Mouse (Mus musculus) embryonic facial prominence, embryonic 12.5 days (tissue): ENCODE measurements at regions not wholly inside any gene's neighbourhood (a gene's known extent, or its start where the extent isn't known, plus 50 kb on each side); places are given as distances from the start of the nearest gene placed in this dataset.

Source experiments
- ATAC-seq: fragments of 200-750 bp; cut with Nextera tagmentation; 2 replicates; pipeline ENCODE4 v1.8.0; 2017; ENCODE audit not compliant: insufficient number of reproducible peaks, insufficient read depth, low FRiP score, low TSS enrichment
- H3K27ac ChIP-seq: fragments of 300-500 bp; sonication (generic); 2 replicates; pipeline ENCODE4 v1.5.1; 2016; ENCODE audit warnings: mild to moderate bottlenecking
- H3K27me3 ChIP-seq: fragments of 300-500 bp; sonication (generic); 2 replicates; pipeline ENCODE4 v1.6.1; 2016; ENCODE audit warnings: mild to moderate bottlenecking, moderate library complexity
- H3K36me3 ChIP-seq: fragments of 300-500 bp; sonication (generic); 2 replicates; pipeline ENCODE4 v1.6.1; 2016; ENCODE audit warnings: mild to moderate bottlenecking
- H3K4me1 ChIP-seq: fragments of 300-500 bp; sonication (generic); 2 replicates; pipeline ENCODE4 v1.6.1; 2016
- H3K4me2 ChIP-seq: fragments of 300-500 bp; sonication (generic); replicated peaks from 2 replicates; pipeline ENCODE4 v1.6.1; 2016; ENCODE audit warnings: mild to moderate bottlenecking, moderate library complexity
- H3K4me3 ChIP-seq: fragments of 300-500 bp; sonication (generic); 2 replicates; pipeline ENCODE4 v1.5.1; 2016; ENCODE audit warnings: mild to moderate bottlenecking
- H3K9ac ChIP-seq: fragments of 300-500 bp; sonication (generic); 2 replicates; pipeline ENCODE4 v1.6.1; 2016; ENCODE audit warnings: mild to moderate bottlenecking, moderate library complexity
- H3K9me3 ChIP-seq: fragments of 300-500 bp; sonication (generic); 2 replicates; pipeline ENCODE4 v1.6.1; 2016; ENCODE audit warnings: mild to moderate bottlenecking, moderate library complexity
- WGBS: fragments of 180-500 bp; shearing (Covaris S2); methylation state at CpG from one replicate; pipeline ENCODE4 v1.1.7; 2016; 5-methylcytosine and 5-hydroxymethylcytosine counted together

DNA sequence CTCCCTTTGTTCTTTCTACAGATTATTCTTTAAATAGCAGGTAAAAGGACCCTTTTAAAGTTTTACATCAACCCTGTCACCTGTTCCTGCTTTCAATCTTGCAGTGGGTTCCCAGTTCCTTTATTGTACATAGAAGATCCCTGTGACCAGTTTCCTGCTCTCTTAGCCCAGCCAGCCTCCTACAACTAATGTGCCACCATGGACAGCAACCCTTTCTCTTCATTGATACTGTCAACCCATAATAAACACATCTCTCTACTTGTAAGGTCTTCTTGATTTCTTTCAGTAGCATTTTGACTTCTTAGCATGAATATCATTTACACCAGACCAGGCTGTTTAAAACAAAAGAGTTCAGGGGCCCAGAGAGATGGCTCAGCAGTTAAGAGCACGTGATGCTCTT is 124.2 kb upstream of the Xpo1 start:
- no peak for ATAC-seq
- H3K9me3 ChIP-seq: no peaks in the 10 kb centered on the region
- no peak overlapping the region for H3K4me3 ChIP-seq
- H3K36me3 ChIP-seq: no peaks in the 10 kb centered on the region
- 63% methylated on average over 1 of the region's 1 CpGs for WGBS
- no peaks in the 10 kb centered on the region for H3K4me1 ChIP-seq
- H3K9ac ChIP-seq: no peak overlapping the region
- H3K27me3 ChIP-seq: no peaks in the 10 kb centered on the region
- no peak overlapping the region for H3K4me2 ChIP-seq
- no peak overlapping the region for H3K27ac ChIP-seq

GRCm38 (mm10) chr11:23140429-23141099 is 115.3 kb upstream of the Xpo1 start:
- no peak for ATAC-seq
- Histone ChIP-seq H3K36me3 (no peaks in the 10 kb centered on the region), H3K4me1 (0 out of 2 replicates have a peak, but pooled peaks cover 6% of the 10 kb centered on the region), H3K4me2 (no peak overlapping the region), H3K4me3 (no peak overlapping the region), H3K27ac (no peak overlapping the region), H3K9me3 (no peaks in the 10 kb centered on the region), H3K27me3 (no peaks in the 10 kb centered on the region), H3K9ac (no peak overlapping the region)
- 49% methylated on average over 6 of the region's 6 CpGs for WGBS

DNA sequence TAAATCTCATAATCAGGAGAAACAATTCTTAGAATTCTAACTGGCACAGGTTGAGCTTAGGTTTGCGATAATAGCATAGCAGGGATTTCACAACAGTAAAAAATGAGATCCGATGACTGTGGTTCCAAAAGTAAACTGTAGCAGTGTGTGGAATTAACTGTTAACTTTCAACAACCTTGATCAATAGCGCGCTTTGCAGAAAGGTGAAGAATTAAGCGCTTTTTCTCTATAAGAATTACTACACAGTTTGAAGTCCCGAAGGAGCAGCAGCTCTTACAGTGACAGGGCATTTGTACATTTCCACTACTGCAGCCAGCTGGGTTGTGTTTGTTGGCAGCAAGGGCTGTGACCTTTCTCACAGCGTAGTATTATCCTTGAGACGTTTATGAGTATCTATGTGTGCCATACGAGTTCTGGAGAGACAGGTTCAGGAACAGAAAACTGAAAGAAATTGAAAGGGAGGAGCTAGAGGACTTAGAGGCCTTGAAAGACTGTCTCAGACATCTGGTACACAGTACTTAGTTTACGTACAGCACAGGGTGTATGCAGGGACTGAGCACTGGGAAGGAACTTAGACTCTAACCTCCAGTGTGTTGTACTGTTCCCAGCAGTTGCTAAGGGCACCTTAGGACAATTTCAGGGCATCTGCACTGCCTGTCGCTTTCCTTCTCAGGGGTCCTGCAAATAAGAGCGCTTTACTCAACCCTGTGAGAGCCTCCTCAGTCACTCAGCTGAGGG is 114.6 kb upstream of the Xpo1 start:
- Histone ChIP-seq H3K4me2 (no peak overlapping the region), H3K9ac (no peak overlapping the region), H3K27ac (no peak overlapping the region), H3K9me3 (no peaks in the 10 kb centered on the region), H3K4me1 (0 out of 2 replicates have a peak, but pooled peaks cover 6% of the 10 kb centered on the region), H3K27me3 (no peaks in the 10 kb centered on the region), H3K4me3 (no peak overlapping the region), H3K36me3 (no peaks in the 10 kb centered on the region)
- ATAC-seq: no peak
- 58% methylated on average over 12 of the region's 12 CpGs for WGBS

GRCm38 (mm10) chr11:23148048-23148596 is 107.7 kb upstream of the Xpo1 start:
- Histone ChIP-seq H3K4me3 (no peak overlapping the region), H3K9ac (no peak overlapping the region), H3K27ac (no peak overlapping the region), H3K27me3 (no peaks in the 10 kb centered on the region), H3K9me3 (no peaks in the 10 kb centered on the region), H3K4me1 (no peaks in the 10 kb centered on the region), H3K36me3 (no peaks in the 10 kb centered on the region), H3K4me2 (no peak overlapping the region)
- WGBS: 79% methylated on average over 8 of the region's 8 CpGs
- no peak for ATAC-seq

GRCm38 (mm10) chr11:23149556-23150244 is 106.1 kb upstream of the Xpo1 start:
- no peaks in the 10 kb centered on the region for H3K27me3 ChIP-seq
- 69% methylated on average over 5 of the region's 5 CpGs for WGBS
- no peaks in the 10 kb centered on the region for H3K9me3 ChIP-seq
- no peak overlapping the region for H3K4me3 ChIP-seq
- H3K36me3 ChIP-seq: no peaks in the 10 kb centered on the region
- H3K27ac ChIP-seq: no peak overlapping the region
- H3K9ac ChIP-seq: no peak overlapping the region
- no peak overlapping the region for H3K4me2 ChIP-seq
- 0 out of 2 replicates have a peak, but pooled peaks have one; percentile 47 for ATAC-seq
- no peaks in the 10 kb centered on the region for H3K4me1 ChIP-seq

- 55% methylated on average over 1 of the region's 1 CpGs for WGBS
- H3K27ac ChIP-seq: no peak overlapping the region
- no peaks in the 10 kb centered on the region for H3K9me3 ChIP-seq
- H3K9ac ChIP-seq: no peak overlapping the region
- H3K4me1 ChIP-seq: no peaks in the 10 kb centered on the region
- ATAC-seq: no peak
- no peak overlapping the region for H3K4me2 ChIP-seq
- no peak overlapping the region for H3K4me3 ChIP-seq
- H3K36me3 ChIP-seq: no peaks in the 10 kb centered on the region
- no peaks in the 10 kb centered on the region for H3K27me3 ChIP-seq
Measured at GRCm38 (mm10) chr11:23154851-23155250, 101.0 kb upstream of the Xpo1 start.

DNA sequence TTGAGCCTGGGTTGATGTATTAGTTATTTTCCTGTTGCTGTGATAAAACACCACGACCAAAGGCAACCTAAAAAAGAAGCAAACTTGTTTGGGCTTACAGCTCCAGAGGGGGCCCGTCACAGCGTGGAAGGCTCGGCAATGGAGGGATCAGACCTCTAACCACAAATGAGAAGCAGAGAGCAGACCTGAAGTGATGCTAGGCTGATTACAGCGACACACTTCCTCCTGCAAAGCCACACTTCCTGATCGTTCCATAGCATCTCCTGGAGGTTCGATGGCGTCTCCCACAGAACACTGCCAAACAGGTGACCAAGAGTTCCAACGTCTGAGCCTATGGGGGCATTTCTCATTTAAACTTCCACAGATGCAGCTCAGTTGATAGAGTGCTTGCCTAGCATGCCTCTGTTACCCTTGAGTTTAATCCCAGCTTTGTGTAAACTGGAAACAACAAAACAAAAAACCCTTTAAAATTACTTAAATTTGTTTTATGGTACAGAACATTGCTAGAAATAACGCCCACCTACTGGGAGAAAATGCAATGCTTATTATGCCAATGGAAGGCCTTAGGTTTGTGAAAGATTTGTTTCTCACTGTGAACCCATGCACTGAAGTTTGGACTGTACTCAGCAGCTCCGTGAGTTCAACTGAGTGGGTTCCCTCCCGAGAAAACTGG is 87.2 kb upstream of the Xpo1 start:
- 78% methylated on average over 12 of the region's 12 CpGs for WGBS
- Histone ChIP-seq H3K27ac (no peak overlapping the region), H3K27me3 (no peaks in the 10 kb centered on the region), H3K9me3 (no peaks in the 10 kb centered on the region), H3K4me1 (no peaks in the 10 kb centered on the region), H3K4me2 (no peak overlapping the region), H3K4me3 (no peak overlapping the region), H3K36me3 (no peaks in the 10 kb centered on the region), H3K9ac (no peak overlapping the region)
- ATAC-seq: no peak

- Histone ChIP-seq H3K4me2 (no peak overlapping the region), H3K9me3 (no peaks in the 10 kb centered on the region), H3K27ac (no peak overlapping the region), H3K36me3 (no peaks in the 10 kb centered on the region), H3K4me3 (no peak overlapping the region), H3K9ac (no peak overlapping the region), H3K4me1 (no peaks in the 10 kb centered on the region), H3K27me3 (no peaks in the 10 kb centered on the region)
- no peak for ATAC-seq
- WGBS: 65% methylated on average over 3 of the region's 3 CpGs
Measured at GRCm38 (mm10) chr11:23169742-23170428, 86.0 kb upstream of the Xpo1 start.

DNA sequence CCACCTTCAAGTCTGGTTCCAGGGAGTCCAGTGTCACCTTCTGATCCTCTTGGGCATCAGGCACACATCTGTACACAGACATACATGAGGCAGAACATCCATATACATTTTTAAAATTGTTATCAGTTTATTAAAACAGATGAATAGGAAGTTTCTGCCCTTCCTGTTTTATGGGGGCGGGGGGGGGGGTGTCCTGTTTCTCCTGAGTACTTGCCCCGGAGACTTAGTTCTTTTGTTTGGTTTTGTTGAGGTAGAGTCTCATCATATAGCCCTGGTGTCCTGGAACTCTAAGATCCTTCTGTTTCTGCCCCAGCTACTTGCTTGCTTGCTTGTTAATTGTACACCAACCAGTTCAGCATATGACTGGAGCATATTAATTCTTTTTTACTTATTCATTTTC is 85.0 kb upstream of the Xpo1 start:
- whole genome bisulfite sequencing: 59% methylated on average over 2 of the region's 2 CpGs
- H3K4me3 ChIP-seq: no peak overlapping the region

GRCm38 (mm10) chr11:23171760-23172159 is 84.1 kb upstream of the Xpo1 start:
- H3K36me3 ChIP-seq: no peaks in the 10 kb centered on the region
- H3K4me3 ChIP-seq: no peak overlapping the region
- H3K9ac ChIP-seq: no peak overlapping the region
- no peaks in the 10 kb centered on the region for H3K9me3 ChIP-seq
- H3K4me2 ChIP-seq: no peak overlapping the region
- H3K27ac ChIP-seq: no peak overlapping the region
- H3K27me3 ChIP-seq: no peaks in the 10 kb centered on the region
- ATAC-seq: 0 out of 2 replicates have a peak, but pooled peaks have one; percentile 56
- H3K4me1 ChIP-seq: no peaks in the 10 kb centered on the region
- WGBS: 95% methylated on average over 1 of the region's 1 CpGs

More for the DNA sequence above, 85.0 kb upstream of the Xpo1 start:
- H3K9me3 ChIP-seq: no peaks in the 10 kb centered on the region
- H3K36me3 ChIP-seq: no peaks in the 10 kb centered on the region
- no peak overlapping the region for H3K27ac ChIP-seq
- no peak overlapping the region for H3K9ac ChIP-seq
- ATAC-seq: no peak
- no peaks in the 10 kb centered on the region for H3K4me1 ChIP-seq
- H3K4me2 ChIP-seq: no peak overlapping the region
- no peaks in the 10 kb centered on the region for H3K27me3 ChIP-seq

- no peak for ATAC-seq
Measured at GRCm38 (mm10) chr11:23181647-23182046, 74.2 kb upstream of the Xpo1 start.

More at GRCm38 (mm10) chr11:23181647-23182046, 74.2 kb upstream of the Xpo1 start:
- 89% methylated on average over 7 of the region's 7 CpGs for WGBS
- Histone ChIP-seq H3K4me3 (no peak overlapping the region), H3K9ac (no peak overlapping the region), H3K27ac (no peak overlapping the region), H3K4me2 (no peak overlapping the region), H3K27me3 (no peaks in the 10 kb centered on the region), H3K36me3 (no peaks in the 10 kb centered on the region), H3K4me1 (no peaks in the 10 kb centered on the region), H3K9me3 (no peaks in the 10 kb centered on the region)
